Mouse (Mus musculus) limb, embryonic 12.5 days (tissue): Measurements from ENCODE around the gene Frmd3. TPM values are rescaled to one million over a fixed set of nuclear protein-coding genes. Genes with fewer than 3 reads are reported as not detected.

Source experiments
- ATAC-seq: fragments of 200-750 bp; cut with Nextera tagmentation; 2 replicates; pipeline ENCODE4 v1.8.0; 2017; ENCODE audit warnings: low read depth, moderate TSS enrichment; ENCODE audit not compliant: insufficient number of reproducible peaks, insufficient read depth, low FRiP score, low TSS enrichment
- H3K27ac ChIP-seq: fragments of 300-500 bp; sonication (generic); 2 replicates; pipeline ENCODE4 v1.5.1; 2016; ENCODE audit warnings: mild to moderate bottlenecking, moderate library complexity
- H3K27me3 ChIP-seq: fragments of 300-500 bp; sonication (generic); 2 replicates; pipeline ENCODE4 v1.6.1; 2016; ENCODE audit warnings: mild to moderate bottlenecking, moderate library complexity
- H3K36me3 ChIP-seq: fragments of 300-500 bp; sonication (generic); 2 replicates; pipeline ENCODE4 v1.6.1; 2016; ENCODE audit warnings: mild to moderate bottlenecking, moderate library complexity
- H3K4me1 ChIP-seq: fragments of 300-500 bp; sonication (generic); replicated peaks from 2 replicates; pipeline ENCODE4 v1.6.1; 2016
- H3K4me2 ChIP-seq: fragments of 300-500 bp; sonication (generic); 2 replicates; pipeline ENCODE4 v1.6.1; 2016; ENCODE audit warnings: mild to moderate bottlenecking, moderate library complexity
- H3K4me3 ChIP-seq: fragments of 300-500 bp; sonication (generic); replicated peaks from 2 replicates; pipeline ENCODE4 v1.5.1; 2016; ENCODE audit warnings: mild to moderate bottlenecking
- H3K9ac ChIP-seq: fragments of 300-500 bp; sonication (generic); replicated peaks from 2 replicates; pipeline ENCODE4 v1.6.1; 2016; ENCODE audit warnings: mild to moderate bottlenecking, moderate library complexity
- H3K9me3 ChIP-seq: fragments of 300-500 bp; sonication (generic); 2 replicates; pipeline ENCODE4 v1.6.1; 2016; ENCODE audit warnings: mild to moderate bottlenecking, moderate library complexity
- WGBS: fragments of 180-500 bp; shearing (Covaris S2); methylation state at CpG from one replicate; pipeline ENCODE4 v1.1.7; 2016; 5-methylcytosine and 5-hydroxymethylcytosine counted together
- polyA plus RNA-seq: library from polyadenylated mRNA; unstranded; fragments of >200 nt; fragmentation: Nextera tagmentation; extraction: Ambion mirVana; gene quantifications from 2 replicates; pipeline ENCODE4 v1.2.1, GENCODE M21; 2016

Gene Frmd3
- polyA plus RNA-seq = 3.0 and 3.1 TPM in 2 replicates

- peaks cover 17% of the 10 kb centered on the region for H3K27me3 ChIP-seq
- no peaks in the 10 kb centered on the region for H3K36me3 ChIP-seq
- H3K4me1 ChIP-seq = peaks cover 5% of the 10 kb centered on the region
- H3K27ac ChIP-seq = no peak within 1 kb of the TSS
- peak; percentile 94 for ATAC-seq
- peak within 1 kb of the TSS; percentile 66 for H3K9ac ChIP-seq
- H3K4me3 ChIP-seq = peak within 1 kb of the TSS; percentile 58
- H3K9me3 ChIP-seq = no peaks in the 10 kb centered on the region
- WGBS = under 1% methylated on average over 56 of the region's 56 CpGs
- H3K4me2 ChIP-seq = peak within 1 kb of the TSS; percentile 91
These were observed at the start of gene Frmd3 for GRCm38 (mm10) chr4:74013211-74014047. Gene Frmd3 (plus strand): TSS chr4:74013442.

DNA sequence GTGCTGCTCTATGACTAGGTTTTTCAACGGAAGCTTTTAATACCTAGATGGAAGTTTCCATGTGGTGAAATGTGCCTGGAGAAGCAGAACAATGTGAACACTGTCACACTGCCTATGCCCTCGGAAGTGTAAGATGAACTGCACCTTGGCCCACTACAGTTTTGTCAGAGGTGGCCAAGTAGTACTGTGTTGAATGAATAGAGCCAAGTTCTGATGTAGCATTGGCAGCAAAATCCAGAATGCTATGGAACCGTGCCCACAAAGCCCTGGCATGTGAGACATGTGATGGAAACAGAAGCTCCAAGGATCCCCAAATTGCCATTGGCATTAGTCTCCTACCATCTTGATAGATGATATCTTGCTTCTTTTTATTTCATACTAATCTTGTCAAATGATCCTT lies 32.8 kb upstream of the Frmd3 start:
- H3K27ac ChIP-seq = no peak overlapping the region
- ATAC-seq = no peak
- 87% methylated on average over 3 of the region's 3 CpGs for WGBS
- H3K27me3 ChIP-seq = no peaks in the 10 kb centered on the region
- H3K36me3 ChIP-seq = no peaks in the 10 kb centered on the region
- H3K4me2 ChIP-seq = no peak overlapping the region
- H3K4me3 ChIP-seq = no peak overlapping the region
- no peaks in the 10 kb centered on the region for H3K9me3 ChIP-seq
- no peak overlapping the region for H3K9ac ChIP-seq
- H3K4me1 ChIP-seq = no peaks in the 10 kb centered on the region

DNA sequence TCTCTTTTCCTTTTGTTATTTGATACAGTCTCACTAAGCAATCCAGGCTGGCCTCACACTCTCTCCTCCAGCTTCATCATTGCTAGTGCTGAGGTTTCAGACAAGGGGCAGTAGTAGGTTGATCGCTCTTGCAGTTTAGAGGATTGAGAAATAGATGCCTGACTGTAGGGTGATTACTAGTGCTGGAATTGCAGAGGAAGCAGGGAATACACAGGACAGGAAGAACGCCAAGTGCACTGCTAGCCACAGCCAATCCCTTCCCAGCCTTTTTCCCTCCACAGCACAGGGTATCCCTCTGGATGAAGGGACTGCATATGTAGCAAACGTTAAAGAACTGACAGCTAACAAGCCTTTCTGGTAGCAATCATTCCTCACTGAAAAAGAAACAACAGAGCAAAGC lies 965 bp upstream of the Frmd3 start:
- WGBS = 52% methylated on average over 3 of the region's 3 CpGs

DNA sequence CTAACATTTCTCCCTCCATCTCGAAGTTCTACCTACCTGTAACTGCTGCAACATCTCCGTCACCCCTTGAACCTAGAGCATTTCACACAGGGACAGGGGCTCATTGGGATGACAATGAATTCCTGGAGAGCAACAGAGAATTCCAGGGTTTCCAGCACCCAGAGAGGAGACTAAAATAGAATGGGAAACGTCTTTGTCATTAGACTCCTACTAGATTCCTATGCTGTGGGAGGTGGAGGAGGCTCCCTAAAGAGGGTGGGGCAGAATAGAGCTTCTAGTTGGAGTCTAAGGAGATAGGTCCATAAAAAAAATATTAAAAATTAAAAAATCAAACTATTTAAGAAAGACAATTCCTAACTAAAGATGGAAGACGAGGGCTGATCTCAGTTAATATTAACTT lies 542 bp upstream of the Frmd3 start:
- H3K4me3 ChIP-seq = peak overlapping the region; percentile 58; the same call in 1 of the 2 replicates
- no peak overlapping the region for H3K27ac ChIP-seq
- WGBS = 46% methylated on average over 4 of the region's 4 CpGs
- peak overlapping the region; percentile 91 for H3K4me2 ChIP-seq
- H3K9me3 ChIP-seq = no peaks in the 10 kb centered on the region
- peaks cover 5% of the 10 kb centered on the region for H3K4me1 ChIP-seq
- ATAC-seq = no peak
- no peaks in the 10 kb centered on the region for H3K36me3 ChIP-seq
- no peak overlapping the region for H3K9ac ChIP-seq
- H3K27me3 ChIP-seq = peaks cover 17% of the 10 kb centered on the region

More for the DNA sequence above, 965 bp upstream of the Frmd3 start:
- Histone ChIP-seq H3K36me3 (no peaks in the 10 kb centered on the region), H3K27me3 (peaks cover 17% of the 10 kb centered on the region), H3K4me3 (no peak overlapping the region), H3K4me1 (peaks cover 5% of the 10 kb centered on the region), H3K9ac (no peak overlapping the region), H3K27ac (no peak overlapping the region), H3K4me2 (0 out of 2 replicates have a peak overlapping the region, but pooled peaks have one; percentile 91), H3K9me3 (no peaks in the 10 kb centered on the region)
- no peak for ATAC-seq

GRCm38 (mm10) chr4:74014048-74014500 lies 832 bp downstream of the Frmd3 start:
- peak; percentile 27; the same call in 1 of the 2 replicates for ATAC-seq
- no peaks in the 10 kb centered on the region for H3K9me3 ChIP-seq
- WGBS = 7% methylated on average over 11 of the region's 11 CpGs
- H3K4me3 ChIP-seq = peak overlapping the region; percentile 58
- H3K9ac ChIP-seq = peak overlapping the region; percentile 66
- H3K36me3 ChIP-seq = no peaks in the 10 kb centered on the region
- H3K27me3 ChIP-seq = peaks cover 17% of the 10 kb centered on the region
- H3K27ac ChIP-seq = no peak overlapping the region
- H3K4me2 ChIP-seq = peak overlapping the region; percentile 91
- H3K4me1 ChIP-seq = peaks cover 5% of the 10 kb centered on the region

GRCm38 (mm10) chr4:74020084-74020483 lies 6.8 kb downstream of the Frmd3 start:
- WGBS = 81% methylated on average over 2 of the region's 2 CpGs

DNA sequence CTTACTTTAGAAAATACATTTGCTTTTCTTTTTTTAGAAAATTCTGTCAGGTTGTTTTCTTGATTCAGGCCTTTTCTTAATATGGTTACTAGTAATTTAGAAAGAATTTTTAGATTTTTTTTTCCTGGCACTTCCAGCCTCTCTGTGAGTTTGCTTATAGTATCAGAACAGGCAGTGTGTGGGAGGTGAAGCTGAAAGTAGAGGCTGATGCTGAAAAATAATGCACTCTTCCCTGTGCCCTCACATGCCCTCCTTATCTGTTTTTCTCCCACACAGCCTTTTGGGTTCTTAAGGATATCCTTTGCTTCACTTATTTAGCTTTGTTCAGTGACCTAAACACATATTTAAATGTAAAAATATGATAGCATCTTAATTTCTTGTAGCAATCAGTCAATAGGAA lies 30.0 kb downstream of the Frmd3 start:
- Histone ChIP-seq H3K27me3 (no peaks in the 10 kb centered on the region), H3K9me3 (no peaks in the 10 kb centered on the region), H3K36me3 (no peaks in the 10 kb centered on the region), H3K4me3 (no peak overlapping the region), H3K9ac (no peak overlapping the region), H3K4me2 (no peak overlapping the region), H3K27ac (no peak overlapping the region), H3K4me1 (no peaks in the 10 kb centered on the region)
- no peak for ATAC-seq

More at GRCm38 (mm10) chr4:74020084-74020483, 6.8 kb downstream of the Frmd3 start:
- Histone ChIP-seq H3K36me3 (no peaks in the 10 kb centered on the region), H3K27ac (no peak overlapping the region), H3K4me2 (no peak overlapping the region), H3K27me3 (no peaks in the 10 kb centered on the region), H3K9ac (no peak overlapping the region), H3K4me3 (no peak overlapping the region), H3K9me3 (no peaks in the 10 kb centered on the region), H3K4me1 (no peaks in the 10 kb centered on the region)
- ATAC-seq = no peak

DNA sequence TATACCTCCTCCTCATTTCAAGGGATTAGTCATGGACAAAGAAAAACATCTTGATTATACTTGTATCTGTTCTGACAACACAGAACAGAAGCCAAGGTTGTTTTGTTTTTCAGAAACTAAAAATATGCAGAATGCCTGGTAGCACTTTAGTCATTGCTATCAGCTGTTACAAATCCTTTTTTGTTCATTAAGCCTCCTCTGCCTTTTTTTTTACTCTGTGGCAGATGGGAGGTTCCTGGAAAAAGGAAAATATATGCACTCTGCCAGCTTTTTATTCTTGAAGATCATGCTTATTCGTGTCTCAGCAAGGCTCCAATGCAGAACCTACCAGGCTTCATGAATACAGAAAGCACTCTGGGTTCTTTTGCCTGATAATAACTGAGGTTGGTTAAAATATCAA lies 38.5 kb downstream of the Frmd3 start:
- Histone ChIP-seq H3K4me1 (no peaks in the 10 kb centered on the region), H3K27ac (no peak overlapping the region), H3K9me3 (no peaks in the 10 kb centered on the region), H3K4me2 (no peak overlapping the region), H3K36me3 (no peaks in the 10 kb centered on the region), H3K27me3 (no peaks in the 10 kb centered on the region), H3K9ac (no peak overlapping the region), H3K4me3 (no peak overlapping the region)
- 78% methylated on average over 1 of the region's 1 CpGs for WGBS
- ATAC-seq = no peak

DNA sequence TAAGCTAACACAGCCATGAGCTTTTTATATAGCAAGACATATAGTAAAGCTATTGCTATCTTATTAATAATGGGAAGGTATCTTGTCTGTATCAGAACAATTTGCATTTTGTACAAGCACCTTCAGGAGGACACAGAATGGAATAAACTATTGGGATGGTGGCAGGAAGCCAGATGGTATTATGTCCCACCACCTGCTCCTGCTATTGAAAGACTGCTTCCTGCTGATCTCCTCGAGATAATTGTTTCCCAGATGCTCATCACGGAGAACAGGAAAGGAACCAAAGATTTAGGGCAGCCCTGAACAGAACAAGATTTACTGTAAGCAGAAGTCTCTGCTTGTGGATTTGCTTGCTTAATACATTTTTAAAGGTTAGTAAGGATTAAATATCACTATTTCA lies 63.5 kb downstream of the Frmd3 start:
- Histone ChIP-seq H3K27ac (no peak overlapping the region), H3K27me3 (no peaks in the 10 kb centered on the region), H3K4me1 (no peaks in the 10 kb centered on the region), H3K36me3 (no peaks in the 10 kb centered on the region), H3K9ac (no peak overlapping the region), H3K9me3 (no peaks in the 10 kb centered on the region), H3K4me2 (no peak overlapping the region), H3K4me3 (no peak overlapping the region)
- no peak for ATAC-seq
- WGBS = 53% methylated on average over 2 of the region's 2 CpGs

- no peaks in the 10 kb centered on the region for H3K9me3 ChIP-seq
- no peaks in the 10 kb centered on the region for H3K4me1 ChIP-seq
- no peak for ATAC-seq
- H3K27me3 ChIP-seq = no peaks in the 10 kb centered on the region
- H3K4me2 ChIP-seq = no peak overlapping the region
- H3K27ac ChIP-seq = no peak overlapping the region
- no peak overlapping the region for H3K9ac ChIP-seq
- H3K4me3 ChIP-seq = no peak overlapping the region
- WGBS = 86% methylated on average over 3 of the region's 3 CpGs
- no peaks in the 10 kb centered on the region for H3K36me3 ChIP-seq
These were observed 97.6 kb downstream of the Frmd3 start for GRCm38 (mm10) chr4:74110816-74111215.

- H3K36me3 ChIP-seq = no peaks in the 10 kb centered on the region
- no peaks in the 10 kb centered on the region for H3K9me3 ChIP-seq
- H3K4me2 ChIP-seq = no peak overlapping the region
- H3K4me1 ChIP-seq = no peaks in the 10 kb centered on the region
- H3K27me3 ChIP-seq = no peaks in the 10 kb centered on the region
- no peak for ATAC-seq
- H3K9ac ChIP-seq = no peak overlapping the region
- H3K27ac ChIP-seq = no peak overlapping the region
- H3K4me3 ChIP-seq = no peak overlapping the region
These were observed 178.3 kb downstream of the Frmd3 start for GRCm38 (mm10) chr4:74191528-74191927.
